Mouse (Mus musculus): ENCODE measurements around the gene Ascl5.

DNA sequence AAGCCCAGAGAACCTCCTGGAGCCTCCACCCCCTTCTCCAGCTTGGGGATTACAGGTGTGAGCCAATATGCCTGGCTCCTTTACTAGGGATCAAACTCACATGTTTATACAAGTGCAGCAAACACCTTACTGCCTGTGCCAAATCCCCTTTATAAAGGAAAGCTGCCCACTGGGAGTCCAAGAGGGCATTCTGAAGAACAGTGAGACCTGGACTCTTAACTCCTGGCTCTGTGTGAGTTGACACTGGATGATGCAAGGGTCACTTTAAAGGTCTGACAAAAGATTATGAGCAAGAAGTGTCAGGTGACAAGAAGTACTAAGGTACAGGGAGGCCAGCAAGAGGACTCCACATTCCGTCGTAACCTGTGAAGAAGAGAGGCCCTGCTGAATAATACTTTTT, 49.2 kb upstream of the Ascl5 start:
- no peak for TF ChIP-seq CTCF (IDR thresholded peaks at IDR 0.05; ENCODE audit: borderline replicate concordance, insufficient read depth, low read depth, low read length)
- no peak for TF ChIP-seq POLR2A (IDR thresholded peaks at IDR 0.05; ENCODE audit: borderline replicate concordance, insufficient read depth, low read length)
